Mouse (Mus musculus): Measurements from ENCODE around the gene Ctsh. TPM values are rescaled to one million over a fixed set of nuclear protein-coding genes. Genes with fewer than 3 reads are reported as not detected.

Ctsh gene
- polyA plus RNA-seq, 1 experiment from 2014 or later = 152 TPM

GRCm38 (mm10) chr9:90089339-90090104, 35.6 kb downstream of the Ctsh start:
- Histone ChIP-seq H3K4me1 (ENCODE audit: insufficient read depth, low read length) (no peaks in the 10 kb centered on the region), H3K27me3 (ENCODE audit: insufficient read depth, low read length) (no peaks in the 10 kb centered on the region), H3K9ac (replicated peaks; ENCODE audit: low read length) (no peak overlapping the region), H3K36me3 (ENCODE audit: insufficient read depth, low read length) (peaks cover 42% of the 10 kb centered on the region), H3K27ac (ENCODE audit: low read length) (no peak overlapping the region), H3K4me2 (replicated peaks; ENCODE audit: low read depth, low read length) (no peak overlapping the region), H3K4me3 (ENCODE audit: low read length) (no peak overlapping the region), H3K9me3 (ENCODE audit: low read length) (no peaks in the 10 kb centered on the region)
- peak; percentile 19; the same call in 1 of the 2 replicates for ATAC-seq (ENCODE audit: low FRiP score, low TSS enrichment)
- 90% methylated on average over 6 of the region's 6 CpGs for WGBS

GRCm38 (mm10) chr9:90098934-90099333, 45.0 kb downstream of the Ctsh start:
- no peak for ATAC-seq (ENCODE audit: low FRiP score, low TSS enrichment)
- H3K4me2 ChIP-seq (replicated peaks; ENCODE audit: low read depth, low read length) = no peak overlapping the region
- H3K4me3 ChIP-seq (ENCODE audit: low read length) = no peak overlapping the region
- no peaks in the 10 kb centered on the region for H3K4me1 ChIP-seq (ENCODE audit: insufficient read depth, low read length)
- H3K27me3 ChIP-seq (ENCODE audit: insufficient read depth, low read length) = no peaks in the 10 kb centered on the region
- no peaks in the 10 kb centered on the region for H3K9me3 ChIP-seq (ENCODE audit: low read length)
- no peak overlapping the region for H3K9ac ChIP-seq (replicated peaks; ENCODE audit: low read length)
- 92% methylated on average over 5 of the region's 5 CpGs for WGBS
- H3K36me3 ChIP-seq (ENCODE audit: insufficient read depth, low read length) = peaks cover 64% of the 10 kb centered on the region
- H3K27ac ChIP-seq (ENCODE audit: low read length) = no peak overlapping the region

GRCm38 (mm10) chr9:90100760-90101159, 46.8 kb downstream of the Ctsh start:
- Histone ChIP-seq H3K9me3 (ENCODE audit: low read length) (no peaks in the 10 kb centered on the region), H3K36me3 (ENCODE audit: insufficient read depth, low read length) (peaks cover 66% of the 10 kb centered on the region), H3K4me1 (ENCODE audit: insufficient read depth, low read length) (no peaks in the 10 kb centered on the region), H3K4me2 (replicated peaks; ENCODE audit: low read depth, low read length) (no peak overlapping the region), H3K27me3 (ENCODE audit: insufficient read depth, low read length) (no peaks in the 10 kb centered on the region), H3K27ac (ENCODE audit: low read length) (no peak overlapping the region), H3K9ac (replicated peaks; ENCODE audit: low read length) (no peak overlapping the region), H3K4me3 (ENCODE audit: low read length) (no peak overlapping the region)
- WGBS = 78% methylated on average over 2 of the region's 2 CpGs
- ATAC-seq (ENCODE audit: low FRiP score, low TSS enrichment) = no peak

GRCm38 (mm10) chr9:90105462-90105861, 51.5 kb downstream of the Ctsh start:
- WGBS = 85% methylated on average over 1 of the region's 1 CpGs
- Histone ChIP-seq H3K9me3 (ENCODE audit: low read length) (no peaks in the 10 kb centered on the region), H3K27me3 (ENCODE audit: insufficient read depth, low read length) (no peaks in the 10 kb centered on the region), H3K27ac (ENCODE audit: low read length) (no peak overlapping the region), H3K4me3 (ENCODE audit: low read length) (no peak overlapping the region), H3K4me2 (replicated peaks; ENCODE audit: low read depth, low read length) (no peak overlapping the region), H3K4me1 (ENCODE audit: insufficient read depth, low read length) (peaks cover 8% of the 10 kb centered on the region), H3K9ac (replicated peaks; ENCODE audit: low read length) (no peak overlapping the region), H3K36me3 (ENCODE audit: insufficient read depth, low read length) (peaks cover 42% of the 10 kb centered on the region)
- ATAC-seq (ENCODE audit: low FRiP score, low TSS enrichment) = no peak

GRCm38 (mm10) chr9:90106915-90107314, 53.0 kb downstream of the Ctsh start:
- Histone ChIP-seq H3K4me1 (ENCODE audit: insufficient read depth, low read length) (peaks cover 18% of the 10 kb centered on the region), H3K9ac (replicated peaks; ENCODE audit: low read length) (no peak overlapping the region), H3K4me3 (ENCODE audit: low read length) (no peak overlapping the region), H3K4me2 (replicated peaks; ENCODE audit: low read depth, low read length) (no peak overlapping the region), H3K27me3 (ENCODE audit: insufficient read depth, low read length) (no peaks in the 10 kb centered on the region), H3K27ac (ENCODE audit: low read length) (no peak overlapping the region), H3K36me3 (ENCODE audit: insufficient read depth, low read length) (peaks cover 32% of the 10 kb centered on the region), H3K9me3 (ENCODE audit: low read length) (no peaks in the 10 kb centered on the region)
- whole genome bisulfite sequencing = 83% methylated on average over 1 of the region's 1 CpGs
- ATAC-seq (ENCODE audit: low FRiP score, low TSS enrichment) = no peak

GRCm38 (mm10) chr9:90108272-90108671, 54.3 kb downstream of the Ctsh start:
- H3K4me1 ChIP-seq (ENCODE audit: insufficient read depth, low read length) = peaks cover 27% of the 10 kb centered on the region
- peaks cover 26% of the 10 kb centered on the region for H3K36me3 ChIP-seq (ENCODE audit: insufficient read depth, low read length)
- no peak overlapping the region for H3K4me2 ChIP-seq (replicated peaks; ENCODE audit: low read depth, low read length)
- no peak overlapping the region for H3K4me3 ChIP-seq (ENCODE audit: low read length)
- no peaks in the 10 kb centered on the region for H3K9me3 ChIP-seq (ENCODE audit: low read length)
- no peak for ATAC-seq (ENCODE audit: low FRiP score, low TSS enrichment)
- no peak overlapping the region for H3K27ac ChIP-seq (ENCODE audit: low read length)
- no peak overlapping the region for H3K9ac ChIP-seq (replicated peaks; ENCODE audit: low read length)
- no peaks in the 10 kb centered on the region for H3K27me3 ChIP-seq (ENCODE audit: insufficient read depth, low read length)

- Histone ChIP-seq H3K4me3 (ENCODE audit: low read length) (no peak overlapping the region), H3K9ac (replicated peaks; ENCODE audit: low read length) (no peak overlapping the region), H3K4me2 (replicated peaks; ENCODE audit: low read depth, low read length) (no peak overlapping the region), H3K27ac (ENCODE audit: low read length) (no peak overlapping the region), H3K36me3 (ENCODE audit: insufficient read depth, low read length) (peaks cover 20% of the 10 kb centered on the region), H3K27me3 (ENCODE audit: insufficient read depth, low read length) (no peaks in the 10 kb centered on the region), H3K4me1 (ENCODE audit: insufficient read depth, low read length) (peaks cover 27% of the 10 kb centered on the region), H3K9me3 (ENCODE audit: low read length) (no peaks in the 10 kb centered on the region)
- WGBS = 50% methylated on average over 6 of the region's 6 CpGs
- no peak for ATAC-seq (ENCODE audit: low FRiP score, low TSS enrichment)
Observed at GRCm38 (mm10) chr9:90109386-90109785, 55.4 kb downstream of the Ctsh start.

- WGBS = 2% methylated on average over 13 of the region's 13 CpGs
- no peak for ATAC-seq (ENCODE audit: low FRiP score, low TSS enrichment)
- H3K9ac ChIP-seq (replicated peaks; ENCODE audit: low read length) = peak overlapping the region; percentile 95
- peak overlapping the region; percentile 99 for H3K27ac ChIP-seq (ENCODE audit: low read length)
- peaks cover 9% of the 10 kb centered on the region; the same call in 1 of the 2 replicates for H3K36me3 ChIP-seq (ENCODE audit: insufficient read depth, low read length)
- no peaks in the 10 kb centered on the region for H3K9me3 ChIP-seq (ENCODE audit: low read length)
- peak overlapping the region; percentile 79 for H3K4me3 ChIP-seq (ENCODE audit: low read length)
- no peaks in the 10 kb centered on the region for H3K27me3 ChIP-seq (ENCODE audit: insufficient read depth, low read length)
- H3K4me2 ChIP-seq (replicated peaks; ENCODE audit: low read depth, low read length) = peak overlapping the region; percentile 95
- peaks cover 27% of the 10 kb centered on the region for H3K4me1 ChIP-seq (ENCODE audit: insufficient read depth, low read length)
Observed at GRCm38 (mm10) chr9:90113151-90113550, 59.2 kb downstream of the Ctsh start.

GRCm38 (mm10) chr9:90113651-90114566, 60.0 kb downstream of the Ctsh start:
- under 1% methylated on average over 75 of the region's 82 CpGs for WGBS
- Histone ChIP-seq H3K4me1 (ENCODE audit: insufficient read depth, low read length) (peaks cover 27% of the 10 kb centered on the region), H3K36me3 (ENCODE audit: insufficient read depth, low read length) (peaks cover 4% of the 10 kb centered on the region; the same call in 1 of the 2 replicates), H3K9me3 (ENCODE audit: low read length) (no peaks in the 10 kb centered on the region), H3K27ac (ENCODE audit: low read length) (peak overlapping the region; percentile 99), H3K9ac (replicated peaks; ENCODE audit: low read length) (peak overlapping the region; percentile 95), H3K27me3 (ENCODE audit: insufficient read depth, low read length) (no peaks in the 10 kb centered on the region), H3K4me2 (replicated peaks; ENCODE audit: low read depth, low read length) (peak overlapping the region; percentile 95), H3K4me3 (ENCODE audit: low read length) (peak overlapping the region; percentile 79)
- ATAC-seq (ENCODE audit: low FRiP score, low TSS enrichment) = peak; percentile 79
